Mouse (Mus musculus) spleen, postnatal 36 days (tissue): Measurements from ENCODE around the gene Cfap20.
"Not testable (repeated sequence)": the region's sequence is repeated elsewhere in the genome, so short reads cannot be mapped to it uniquely, and the experiment has no call there.

Source experiments
- DNase-seq, 2 experiments: peaks; one replicate each; pipeline ENCODE4 v3.0.0; 2022; ENCODE audit warnings: low spot score in 2 of 2, mixed read lengths in 1 of 2

Cfap20 gene

DNA sequence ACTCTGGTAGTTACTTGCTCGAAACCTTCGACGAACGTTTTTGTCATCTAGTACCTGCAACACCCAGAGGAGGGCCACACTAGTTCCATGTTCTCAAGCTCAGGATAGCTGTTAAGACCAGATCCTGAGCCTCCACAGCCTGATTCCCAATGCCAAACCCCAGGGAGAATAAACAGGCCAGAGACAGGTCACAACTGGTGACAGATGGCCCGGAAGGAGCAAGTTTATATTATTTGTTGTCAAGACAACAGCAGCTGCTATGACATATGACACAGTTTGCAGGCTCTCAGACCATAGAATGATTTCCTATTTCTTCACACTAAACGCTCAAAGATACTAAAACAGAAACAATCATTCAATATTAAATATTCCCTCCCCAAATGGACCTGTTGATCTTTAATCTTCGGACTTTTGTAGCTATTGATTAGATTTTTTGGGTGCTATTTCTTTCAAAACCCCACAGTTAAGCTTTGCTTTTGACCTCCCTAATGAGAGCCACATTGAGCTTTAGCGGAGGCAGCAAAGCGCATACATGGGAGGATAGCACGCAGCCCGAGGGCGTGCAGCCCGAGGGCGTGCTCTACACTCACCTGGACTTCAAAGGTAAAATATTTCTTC, 12.4 kb downstream of the Cfap20 start:
- DNase-seq = no peak

GRCm38 (mm10) chr8:95411309-95411972, 23.2 kb downstream of the Cfap20 start:
- DNase-seq = no peak

DNA sequence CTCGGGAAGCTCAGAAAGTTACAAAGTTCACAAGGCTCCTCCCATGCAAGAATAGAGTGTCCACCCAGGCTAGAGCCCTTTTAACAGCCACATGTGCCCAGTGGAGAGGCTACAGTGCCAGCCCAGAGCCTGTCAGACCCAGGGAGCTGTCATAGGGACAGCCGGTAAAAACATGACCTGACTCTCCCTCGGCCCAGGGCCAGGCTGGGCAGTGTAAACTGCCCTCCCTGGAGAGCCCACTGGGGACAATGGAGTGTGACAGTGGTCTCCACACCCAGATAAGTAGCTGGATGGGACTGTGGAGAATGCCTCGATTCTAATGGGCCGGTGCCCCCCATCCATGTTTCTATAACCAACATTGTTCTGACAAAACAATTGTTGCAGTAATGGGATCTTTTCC, 25.2 kb downstream of the Cfap20 start:
- DNase-seq = no peak

GRCm38 (mm10) chr8:95401091-95401490, 33.6 kb downstream of the Cfap20 start:
- no peak for DNase-seq

GRCm38 (mm10) chr8:95399131-95399530, 35.5 kb downstream of the Cfap20 start:
- no peak for DNase-seq

- no peak for DNase-seq
These were observed 37.5 kb downstream of the Cfap20 start for GRCm38 (mm10) chr8:95397201-95397600.

DNA sequence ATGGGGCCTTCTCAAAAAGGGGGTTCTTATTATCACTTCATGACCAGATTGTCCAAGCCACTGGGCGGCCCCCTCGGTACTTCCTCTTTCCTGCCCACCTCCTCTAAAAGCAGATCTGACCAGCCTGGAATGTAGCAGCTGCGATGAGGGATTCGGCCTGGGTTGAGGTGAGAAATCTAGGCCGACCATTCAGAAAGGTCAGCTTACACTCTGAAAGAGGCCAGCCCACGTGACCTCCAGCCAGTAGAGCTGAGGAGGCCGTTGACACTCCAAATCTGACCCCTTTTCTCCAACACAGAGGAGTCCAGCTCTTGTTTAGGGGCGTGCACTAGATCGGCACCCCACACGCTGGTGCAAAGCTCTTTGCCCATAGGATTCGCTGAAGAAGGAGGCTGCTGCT, 37.9 kb downstream of the Cfap20 start:
- DNase-seq = no peak

DNA sequence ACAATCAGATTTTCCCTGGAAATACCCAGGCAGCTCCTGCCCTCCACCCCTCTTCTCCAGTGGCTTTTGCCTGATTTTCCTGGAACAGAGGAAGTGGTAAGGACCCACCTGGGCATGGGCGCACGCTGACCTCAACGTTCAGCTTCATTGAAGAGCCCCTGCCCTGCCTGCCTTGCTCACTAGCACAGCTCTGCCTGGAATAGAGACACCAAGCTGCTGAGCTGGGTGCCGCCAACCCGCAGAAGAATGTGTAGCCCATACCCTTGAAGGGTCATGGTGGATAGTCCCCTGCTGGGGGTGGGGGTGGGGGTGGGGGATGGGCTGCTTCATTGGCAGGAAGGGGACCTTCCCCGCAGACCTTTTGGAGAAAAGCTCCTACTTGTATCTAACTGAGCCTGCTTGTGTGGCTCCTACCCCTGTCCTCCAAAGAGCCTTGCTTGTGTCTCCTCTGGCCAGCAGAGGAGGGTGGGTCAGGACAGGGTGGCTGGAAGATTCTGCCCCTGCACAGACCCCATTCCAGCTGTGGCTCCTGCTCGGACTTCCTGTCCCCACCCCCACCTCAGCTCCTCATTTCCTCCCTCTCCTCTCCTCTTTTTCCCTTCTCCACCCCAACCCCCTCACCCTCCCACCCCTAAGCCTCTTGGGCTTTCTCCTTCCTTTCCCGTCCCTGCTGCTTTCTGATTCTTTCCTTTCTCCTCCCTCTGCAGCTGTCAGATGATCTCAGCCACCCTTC, 39.3 kb downstream of the Cfap20 start:
- DNase-seq = no peak

GRCm38 (mm10) chr8:95392604-95393003, 42.1 kb downstream of the Cfap20 start:
- DNase-seq = no peak

DNA sequence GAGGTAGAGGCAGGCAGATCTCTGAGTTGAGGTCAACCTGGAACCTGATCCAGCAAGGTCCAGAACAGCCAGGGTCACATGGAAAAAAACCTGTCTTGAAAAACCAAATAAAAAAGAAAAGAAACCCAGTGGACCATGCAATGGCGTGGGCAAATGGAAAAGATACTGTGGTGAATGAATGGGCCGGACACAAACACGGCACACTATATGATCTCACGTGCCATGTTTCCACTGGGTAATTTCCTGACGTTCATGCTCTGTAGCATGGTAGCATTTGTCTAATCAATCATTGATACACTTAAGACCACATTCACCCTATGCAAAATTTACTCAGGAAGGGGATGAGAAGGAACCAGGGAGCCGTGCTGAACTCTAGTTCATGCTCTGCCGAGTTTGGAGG, 43.6 kb downstream of the Cfap20 start:
- DNase-seq = no peak

GRCm38 (mm10) chr8:95390312-95390711, 44.4 kb downstream of the Cfap20 start:
- no peak for DNase-seq

DNA sequence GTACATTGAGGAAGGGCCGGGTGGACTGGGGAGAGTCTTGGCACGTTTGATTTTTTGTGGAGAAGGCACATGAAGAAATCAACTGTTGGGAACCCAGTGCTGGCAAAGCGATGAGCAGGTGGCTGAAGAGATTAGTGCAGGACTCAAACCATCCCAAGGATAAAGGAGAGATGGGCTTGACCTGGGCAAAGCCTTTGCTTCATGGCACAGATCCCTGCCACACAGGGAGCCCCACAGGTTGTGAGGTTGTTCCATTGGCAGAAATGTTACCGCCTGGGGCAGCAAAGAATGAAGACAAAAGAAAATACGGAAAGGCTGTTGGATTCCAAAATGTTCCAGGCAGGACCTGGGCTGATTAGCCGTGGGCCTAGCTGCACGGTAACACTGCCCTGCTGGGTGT, 46.7 kb downstream of the Cfap20 start:
- no peak for DNase-seq

GRCm38 (mm10) chr8:95387221-95387620, 47.4 kb downstream of the Cfap20 start:
- no peak for DNase-seq

DNA sequence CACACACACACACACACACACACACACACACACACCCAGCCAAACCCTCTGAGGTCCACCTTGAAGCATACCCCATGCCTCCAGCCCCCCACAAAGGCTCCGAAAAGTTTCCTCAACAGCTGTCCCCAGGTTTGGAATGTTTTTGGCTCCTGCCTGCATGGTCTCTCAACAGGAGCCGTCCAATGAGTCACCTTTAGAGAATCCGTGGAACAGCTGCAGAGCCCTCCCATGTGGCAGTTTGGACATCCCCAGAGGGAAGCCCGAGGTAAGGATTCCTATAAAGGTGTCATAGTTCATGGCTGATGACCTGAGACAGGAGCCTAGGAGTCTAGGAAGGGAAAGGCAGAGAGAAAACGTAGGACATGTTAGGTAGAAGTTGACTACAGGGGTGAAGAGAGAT, 48.6 kb downstream of the Cfap20 start:
- no peak for DNase-seq

DNA sequence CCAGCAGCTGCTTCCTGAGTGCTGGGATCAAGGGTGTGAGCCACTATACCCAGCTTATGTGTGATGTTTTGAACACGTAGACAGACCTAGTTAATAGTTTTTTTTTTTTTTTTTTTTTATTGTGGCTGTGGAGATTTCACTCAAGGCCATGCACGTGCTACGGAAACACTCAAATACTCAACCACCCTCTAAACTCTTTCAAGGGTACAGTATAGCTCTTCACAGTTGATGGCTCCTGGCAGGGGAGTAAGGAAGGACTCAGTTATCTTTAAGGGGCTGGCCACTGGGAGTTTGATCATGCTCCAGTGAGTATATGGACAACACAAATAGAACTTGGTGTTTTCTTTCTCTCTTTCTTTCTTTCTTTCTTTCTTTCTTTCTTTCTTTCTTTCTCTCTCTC, 50.2 kb downstream of the Cfap20 start:
- DNase-seq = no peak

- no peak for DNase-seq
These were observed 53.1 kb downstream of the Cfap20 start for GRCm38 (mm10) chr8:95381595-95381994.

GRCm38 (mm10) chr8:95380953-95381352, 53.7 kb downstream of the Cfap20 start:
- no peak for DNase-seq

DNA sequence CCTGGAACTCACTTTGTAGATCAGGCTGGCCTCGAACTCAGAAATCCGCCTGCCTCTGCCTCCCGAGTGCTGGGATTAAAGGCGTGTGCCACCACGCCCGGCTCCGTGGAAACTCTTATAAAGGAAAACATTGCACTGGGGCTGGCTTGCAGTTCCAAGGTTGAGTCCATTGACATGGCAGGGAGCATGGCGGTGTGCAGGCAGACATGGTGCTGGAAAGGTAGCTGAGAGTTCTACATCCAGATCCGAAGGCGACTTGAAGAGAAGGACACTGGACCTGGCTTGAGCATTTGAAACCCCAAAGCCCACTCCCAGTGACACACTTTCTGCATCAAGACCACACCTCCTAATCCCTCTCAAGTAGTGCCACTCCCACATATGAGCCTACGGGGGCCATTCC, 55.7 kb downstream of the Cfap20 start:
- not testable (repeated sequence) for DNase-seq

DNA sequence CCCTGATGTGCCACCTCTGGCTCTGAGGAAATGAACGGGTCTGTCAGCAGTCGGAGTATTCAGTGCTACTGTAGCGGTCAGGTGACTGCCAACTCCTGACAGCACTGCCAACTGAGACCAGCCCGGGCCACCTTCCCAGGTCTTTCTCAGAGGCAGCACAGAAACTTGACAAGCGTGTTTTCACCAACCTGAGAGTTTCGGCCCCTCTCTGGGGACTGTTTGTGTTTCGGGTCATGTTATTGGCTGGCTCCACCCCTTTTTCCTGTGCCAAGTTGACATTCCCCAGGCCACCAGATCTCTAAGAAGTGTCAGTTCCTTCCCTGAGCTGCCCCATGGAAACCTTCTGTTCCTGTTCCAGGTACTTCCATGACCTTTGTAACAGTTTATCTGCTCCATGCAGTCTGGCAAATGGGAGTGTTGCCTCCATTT, 56.8 kb downstream of the Cfap20 start:
- no peak for DNase-seq

DNA sequence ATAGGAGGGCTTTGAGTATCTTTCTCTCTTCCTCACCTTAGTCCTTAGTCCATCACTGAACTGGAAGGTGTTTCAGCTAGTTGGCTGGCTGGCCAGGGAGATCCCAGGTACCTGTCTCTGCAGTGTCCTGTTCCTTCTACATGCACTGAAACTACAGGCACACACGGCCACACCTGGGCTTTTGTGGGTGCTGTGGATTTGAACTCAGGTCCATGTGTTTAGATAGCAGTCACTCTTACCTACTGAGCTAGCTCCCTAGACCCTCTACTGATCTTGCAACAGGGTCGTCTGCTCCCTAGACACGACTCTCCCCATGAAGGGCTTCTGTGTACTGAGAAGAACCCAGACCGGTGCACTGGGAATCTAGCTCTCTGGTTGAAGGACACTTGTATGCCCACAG, 57.6 kb downstream of the Cfap20 start:
- no peak for DNase-seq

DNA sequence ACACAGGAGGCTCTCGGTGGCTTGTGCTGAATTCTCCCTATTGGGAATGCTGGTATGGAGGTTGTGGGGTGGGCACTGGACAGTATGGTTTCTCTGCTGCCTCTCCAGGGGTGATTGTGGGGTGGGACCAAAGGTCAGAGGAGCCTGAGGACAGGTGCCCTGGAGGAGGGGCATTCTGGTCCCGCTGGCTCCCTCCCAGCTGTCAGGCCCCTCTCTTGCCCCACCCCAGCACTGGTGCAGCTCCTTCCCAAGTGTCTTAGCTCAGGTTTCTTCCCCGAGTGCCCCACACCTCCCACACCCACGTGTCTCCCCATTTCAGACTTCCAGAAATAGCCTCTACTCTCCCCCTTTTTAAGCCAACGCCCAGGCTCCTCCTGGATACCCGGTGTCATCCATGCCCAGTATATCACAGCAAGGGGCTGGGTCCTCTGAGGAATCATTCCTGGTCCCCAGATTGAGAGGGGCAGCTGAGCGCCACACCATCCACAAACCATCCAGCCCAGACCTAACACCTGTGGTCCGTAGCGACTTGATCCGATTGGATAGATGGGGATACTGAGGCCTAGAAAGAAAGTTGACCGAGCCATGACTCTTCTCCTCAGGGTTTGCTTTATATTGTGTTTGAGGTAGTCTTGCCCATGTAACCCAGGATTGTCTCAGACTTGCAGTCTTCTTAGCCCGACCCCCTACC, 58.2 kb downstream of the Cfap20 start:
- no peak for DNase-seq

DNA sequence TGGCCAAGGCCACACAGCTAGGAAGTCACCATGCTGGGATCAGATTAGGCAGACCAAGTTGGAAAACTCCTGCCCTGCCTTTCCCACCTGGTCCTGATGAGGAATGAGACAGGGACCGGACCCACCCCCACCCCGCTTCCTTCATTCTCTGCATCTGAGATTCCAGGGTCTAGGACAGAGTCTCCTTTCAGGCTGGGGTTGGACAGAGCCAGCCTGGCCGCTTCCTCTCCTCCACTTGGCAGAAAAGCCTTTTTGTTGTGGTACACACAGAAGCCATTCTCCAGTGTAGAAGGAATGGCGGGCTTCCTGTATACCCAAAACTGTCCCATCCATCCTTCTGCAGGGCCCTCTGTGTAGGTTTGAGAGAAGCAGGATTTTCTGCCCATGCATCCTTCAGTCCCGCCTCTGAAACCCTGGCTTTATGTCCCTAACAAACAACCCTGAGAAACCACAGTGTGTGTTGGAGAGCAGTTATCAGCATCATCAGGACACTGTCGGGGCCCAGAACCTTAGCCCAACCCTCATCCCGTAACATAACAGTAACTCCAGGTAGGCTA, 59.2 kb downstream of the Cfap20 start:
- no peak for DNase-seq
